Mouse (Mus musculus): ENCODE measurements around the gene Pms1. TPM values are rescaled to one million over a fixed set of nuclear protein-coding genes. Genes with fewer than 3 reads are reported as not detected.

Pms1 gene
- polyA plus RNA-seq, 1 experiment from 2014 or later, result 9.0 TPM

Other genes starting within 250 kb of the Pms1 start
- 0.21 and 0.59 TPM in 2 replicates for gene Mstn, start 235.4 kb downstream of the Pms1 start, polyA plus RNA-seq (2015; fragmentation: Nextera tagmentation; extraction: Ambion mirVana)
- not detected in 2 replicates for gene 1700019A02Rik, start 109.4 kb downstream of the Pms1 start, polyA plus RNA-seq (2015; fragmentation: Nextera tagmentation; extraction: Ambion mirVana)
- 48.8 and 50.4 TPM in 2 replicates for gene Ormdl1, start 77 bp upstream of the Pms1 start, polyA plus RNA-seq (2015; fragmentation: Nextera tagmentation; extraction: Ambion mirVana)
- not detected in 2 replicates for gene Gm28778, start 93 bp upstream of the Pms1 start, polyA plus RNA-seq (2015; fragmentation: Nextera tagmentation; extraction: Ambion mirVana)
- 18.4 and 19.2 TPM in 2 replicates for gene Osgepl1, start 16.6 kb upstream of the Pms1 start, polyA plus RNA-seq (2015; fragmentation: Nextera tagmentation; extraction: Ambion mirVana)
- gene Asdurf, start 55.6 kb upstream of the Pms1 start, polyA plus RNA-seq (2015; fragmentation: Nextera tagmentation; extraction: Ambion mirVana), result 2.5 and 4.3 TPM in 2 replicates
- gene Gm28551, start 55.6 kb upstream of the Pms1 start, polyA plus RNA-seq (2015; fragmentation: Nextera tagmentation; extraction: Ambion mirVana), result 2.2 TPM in 2 replicates
- 52.9 and 55.2 TPM in 2 replicates for gene Asnsd1, start 55.7 kb upstream of the Pms1 start, polyA plus RNA-seq (2015; fragmentation: Nextera tagmentation; extraction: Ambion mirVana)

All from hindbrain, embryonic 16.5 days (tissue).